ENCODE assay signal across 10 mouse cellular contexts in genomic region chr5:128551448-128551847, GRCm38 (mm10). TPM values are rescaled to one million over a fixed set of nuclear protein-coding genes. Genes with fewer than 3 reads are reported as not detected.
DNase-seq lines count a peak whose midpoint lies in the region; ATAC-seq and TF ChIP-seq lines count a peak whose summit lies in the region.
"Had no signal": no experiment of that assay in that cellular context is flagged by ENCODE, and none has a peak within 500 bp of the region (broad histone marks: within the 10 kb centered on the region; RNA-seq: fewer than 3 reads in every experiment).

No protein-coding gene starts in this region.

- no peak overlapping the region for H3K27ac ChIP-seq in intestine, embryonic 15.5 days
- no peak overlapping the region for H3K27ac ChIP-seq in intestine, postnatal 0 days (ENCODE audit: low read depth, low read length)
- no peak overlapping the region for H3K27ac ChIP-seq in embryonic facial prominence, embryonic 13.5 days
- peak overlapping the region; percentile 78 for H3K27ac ChIP-seq in hindbrain, embryonic 10.5 days
- H3K27ac ChIP-seq in midbrain, embryonic 13.5 days, result peak overlapping the region; percentile 25; the same call in 1 of the 2 replicates

- peak; percentile 48 for DNase-seq in hindbrain, embryonic 10.5 days (ENCODE audit: low spot score)
- no peak for DNase-seq in urinary bladder, postnatal 4 days (ENCODE audit: low spot score in 2 of 2)
- no peak for DNase-seq in right cerebral cortex, adult 2 months (ENCODE audit: low spot score in 2 of 2)
- no peak for DNase-seq in retina, embryonic 14.5 days (ENCODE audit: low spot score)
- DNase-seq: cerebellum, adult 11 months; right cerebral cortex, postnatal 14 days had no signal

- no peak for ATAC-seq in intestine, embryonic 15.5 days
- ATAC-seq in intestine, postnatal 0 days, result no peak
- ATAC-seq in embryonic facial prominence, embryonic 13.5 days (ENCODE audit: insufficient number of reproducible peaks, insufficient read depth, low FRiP score, low TSS enrichment, low read depth), result no peak
- peak; percentile 73; the same call in 1 of the 2 replicates for ATAC-seq in midbrain, embryonic 13.5 days

- WGBS in intestine, embryonic 15.5 days, result 15% methylated on average over 11 of the region's 11 CpGs
- WGBS in intestine, postnatal 0 days, result 16% methylated on average over 11 of the region's 11 CpGs
- 4% methylated on average over 11 of the region's 11 CpGs for WGBS in embryonic facial prominence, embryonic 13.5 days
- 3% methylated on average over 11 of the region's 11 CpGs for WGBS in hindbrain, embryonic 10.5 days
- WGBS in midbrain, embryonic 13.5 days, result 1% methylated on average over 11 of the region's 11 CpGs

- H3K27me3 ChIP-seq in intestine, embryonic 15.5 days (replicated peaks), result peaks cover 11% of the 10 kb centered on the region
- peaks cover 14% of the 10 kb centered on the region for H3K27me3 ChIP-seq in intestine, postnatal 0 days (replicated peaks; ENCODE audit: control insufficient read depth, insufficient read depth, low read length)
- H3K27me3 ChIP-seq in embryonic facial prominence, embryonic 13.5 days, result peaks cover 21% of the 10 kb centered on the region
- peaks cover 35% of the 10 kb centered on the region for H3K27me3 ChIP-seq in hindbrain, embryonic 10.5 days (ENCODE audit: insufficient read depth, poor library complexity, severe bottlenecking)
- peaks cover 9% of the 10 kb centered on the region; the same call in 1 of the 2 replicates for H3K27me3 ChIP-seq in midbrain, embryonic 13.5 days

- H3K4me1 ChIP-seq in intestine, embryonic 15.5 days (replicated peaks), result no peaks in the 10 kb centered on the region
- no peaks in the 10 kb centered on the region for H3K4me1 ChIP-seq in intestine, postnatal 0 days (replicated peaks; ENCODE audit: control insufficient read depth, insufficient read depth, low read length)
- peaks cover 17% of the 10 kb centered on the region for H3K4me1 ChIP-seq in embryonic facial prominence, embryonic 13.5 days
- H3K4me1 ChIP-seq in hindbrain, embryonic 10.5 days (replicated peaks), result peaks cover 23% of the 10 kb centered on the region
- H3K4me1 ChIP-seq in midbrain, embryonic 13.5 days (replicated peaks), result peaks cover 18% of the 10 kb centered on the region

- 0 out of 2 replicates have a peak overlapping the region, but pooled peaks have one; percentile 11 for H3K4me2 ChIP-seq in intestine, embryonic 15.5 days (replicated peaks)
- H3K4me2 ChIP-seq in intestine, postnatal 0 days (replicated peaks; ENCODE audit: low read depth), result no peak overlapping the region
- peak overlapping the region; percentile 60 for H3K4me2 ChIP-seq in embryonic facial prominence, embryonic 13.5 days
- H3K4me2 ChIP-seq in midbrain, embryonic 13.5 days (replicated peaks), result peak overlapping the region; percentile 54

- H3K9ac ChIP-seq in intestine, embryonic 15.5 days, result no peak overlapping the region
- H3K9ac ChIP-seq in intestine, postnatal 0 days (ENCODE audit: low read depth, low read length), result no peak overlapping the region
- H3K9ac ChIP-seq in embryonic facial prominence, embryonic 13.5 days, result no peak overlapping the region
- H3K9ac ChIP-seq in midbrain, embryonic 13.5 days (replicated peaks), result peak overlapping the region; percentile 55

- TF ChIP-seq CTCF in intestine, postnatal 0 days (IDR thresholded peaks at IDR 0.05; ENCODE audit: low read depth), result no peak

- H3K9me3 ChIP-seq in intestine, embryonic 15.5 days, result no peaks in the 10 kb centered on the region
- no peaks in the 10 kb centered on the region for H3K9me3 ChIP-seq in intestine, postnatal 0 days (ENCODE audit: control insufficient read depth)
- no peaks in the 10 kb centered on the region for H3K9me3 ChIP-seq in embryonic facial prominence, embryonic 13.5 days
- H3K9me3 ChIP-seq in hindbrain, embryonic 10.5 days, result 0 out of 2 replicates have a peak, but pooled peaks cover 2% of the 10 kb centered on the region
- H3K9me3 ChIP-seq in midbrain, embryonic 13.5 days, result no peaks in the 10 kb centered on the region

- no peaks in the 10 kb centered on the region for H3K36me3 ChIP-seq in intestine, embryonic 15.5 days
- no peaks in the 10 kb centered on the region for H3K36me3 ChIP-seq in intestine, postnatal 0 days (ENCODE audit: control insufficient read depth, insufficient read depth)
- no peaks in the 10 kb centered on the region for H3K36me3 ChIP-seq in embryonic facial prominence, embryonic 13.5 days
- H3K36me3 ChIP-seq in hindbrain, embryonic 10.5 days, result no peaks in the 10 kb centered on the region
- no peaks in the 10 kb centered on the region for H3K36me3 ChIP-seq in midbrain, embryonic 13.5 days

- no peak overlapping the region for H3K4me3 ChIP-seq in intestine, embryonic 15.5 days (replicated peaks)
- H3K4me3 ChIP-seq in intestine, postnatal 0 days (ENCODE audit: low read depth, low read length), result no peak overlapping the region
- H3K4me3 ChIP-seq in embryonic facial prominence, embryonic 13.5 days, result peak overlapping the region; percentile 32
- H3K4me3 ChIP-seq in hindbrain, embryonic 10.5 days, result peak overlapping the region; percentile 44
- peak overlapping the region; percentile 29 for H3K4me3 ChIP-seq in midbrain, embryonic 13.5 days (replicated peaks)

RNA-seq across cellular contexts. Expression of gene Fzd10, which starts 49.2 kb away (rescaled TPM):
- polyA plus RNA-seq in intestine, embryonic 15.5 days (2015; fragmentation: Nextera tagmentation; extraction: Ambion mirVana), result 0.90 and 1.0 TPM in 2 replicates
- polyA plus RNA-seq in intestine, postnatal 0 days (2015; fragmentation: Nextera tagmentation; extraction: Ambion mirVana), result 0.16 and 0.21 TPM in 2 replicates
- polyA plus RNA-seq in embryonic facial prominence, embryonic 13.5 days (2015; fragmentation: Nextera tagmentation; extraction: Ambion mirVana), result 9.2 and 12.6 TPM in 2 replicates
- 16.0 and 22.3 TPM in 2 replicates for polyA plus RNA-seq in hindbrain, embryonic 10.5 days (2016; fragmentation: Nextera tagmentation; extraction: Ambion mirVana)
- polyA plus RNA-seq in midbrain, embryonic 13.5 days (2015; fragmentation: Nextera tagmentation; extraction: Ambion mirVana), result 10.9 and 14.6 TPM in 2 replicates

Comparison
In these comparisons a context has a peak if more than half of its experiments do, and no peak if none do; other contexts are left out.
1. H3K27ac ChIP-seq: peak in hindbrain, embryonic 10.5 days (single experiment) and midbrain, embryonic 13.5 days (single experiment); none in intestine, embryonic 15.5 days (single experiment), intestine, postnatal 0 days (single experiment) and embryonic facial prominence, embryonic 13.5 days (single experiment).
2. H3K4me3 ChIP-seq: peak in embryonic facial prominence, embryonic 13.5 days (single experiment), hindbrain, embryonic 10.5 days (single experiment) and midbrain, embryonic 13.5 days (single experiment); none in intestine, embryonic 15.5 days (single experiment) and intestine, postnatal 0 days (single experiment).